ENCODE assay signal across 36 mouse cellular contexts in the genomic region with DNA sequence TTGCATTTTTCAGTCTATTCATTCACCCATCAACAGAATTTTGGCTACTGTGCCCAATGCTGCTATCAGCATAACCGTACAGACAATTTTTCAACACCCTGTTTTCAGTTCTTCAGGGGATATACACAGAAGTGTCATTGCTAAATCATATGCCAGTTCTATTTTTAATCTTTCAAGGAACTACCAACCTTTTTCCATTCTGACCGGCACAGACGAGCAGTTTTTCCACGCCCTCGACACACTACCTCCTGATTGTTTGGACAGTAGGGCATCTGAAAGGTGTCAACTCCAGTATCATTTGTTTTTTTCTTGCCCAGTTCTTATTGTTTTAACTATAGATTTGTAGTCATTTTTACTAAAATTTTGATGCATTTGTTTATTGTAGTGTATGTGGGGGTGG.
"Had no signal": no experiment of that assay in that cellular context is flagged by ENCODE, and none has a peak within 500 bp of the region (broad histone marks: within the 10 kb centered on the region; RNA-seq: fewer than 3 reads in every experiment).

No protein-coding gene starts in this region.

- H3K9ac ChIP-seq: heart, embryonic 12.5 days; heart, embryonic 13.5 days; heart, embryonic 15.5 days; hindbrain, embryonic 12.5 days; hindbrain, embryonic 13.5 days; hindbrain, embryonic 14.5 days; hindbrain, embryonic 15.5 days; intestine, embryonic 15.5 days; kidney, embryonic 15.5 days had no signal

- DNase-seq: heart, postnatal 10 days; heart, postnatal 14 days; heart, postnatal 36 days; heart, postnatal 4 days; kidney, adult 11 months; kidney, adult 18-20 months; kidney, adult 2 months; kidney, adult 8-10 months; kidney, adult 9 months; kidney, postnatal 10 days; kidney, postnatal 14 days; kidney, postnatal 25 days; kidney, postnatal 36 days; kidney, postnatal 4 days; layer of hippocampus, adult 9-11 months; layer of hippocampus, postnatal 36 days had no signal

- H3K9me3 ChIP-seq: heart, embryonic 10.5 days; heart, embryonic 12.5 days; heart, embryonic 13.5 days; heart, embryonic 15.5 days; hindbrain, embryonic 10.5 days; hindbrain, embryonic 12.5 days; hindbrain, embryonic 13.5 days; hindbrain, embryonic 15.5 days; intestine, embryonic 15.5 days; kidney, embryonic 15.5 days had no signal

- H3K4me2 ChIP-seq: heart, embryonic 11.5 days; heart, embryonic 12.5 days; heart, embryonic 13.5 days; heart, embryonic 15.5 days; hindbrain, embryonic 12.5 days; hindbrain, embryonic 13.5 days; hindbrain, embryonic 14.5 days; hindbrain, embryonic 15.5 days; intestine, embryonic 15.5 days; kidney, embryonic 15.5 days had no signal

- ATAC-seq: hindbrain, embryonic 16.5 days; hindbrain, postnatal 0 days; inflammation-experienced regulatory T-cells, adult 6 months; intestine, embryonic 15.5 days; intestine, embryonic 16.5 days; intestine, postnatal 0 days had no signal

- H3K4me3 ChIP-seq: heart, embryonic 10.5 days; heart, embryonic 12.5 days; heart, embryonic 13.5 days; heart, embryonic 15.5 days; hindbrain, embryonic 10.5 days; hindbrain, embryonic 12.5 days; hindbrain, embryonic 13.5 days; hindbrain, embryonic 15.5 days; intestine, embryonic 15.5 days; kidney, embryonic 15.5 days; layer of hippocampus, adult 2 months; left cerebral cortex, adult 2 months had no signal

- H3K27me3 ChIP-seq: heart, embryonic 12.5 days; heart, embryonic 13.5 days; heart, embryonic 15.5 days; hindbrain, embryonic 13.5 days; hindbrain, embryonic 15.5 days; intestine, embryonic 15.5 days; kidney, embryonic 15.5 days had no signal

- H3K27ac ChIP-seq: heart, embryonic 10.5 days; heart, embryonic 13.5 days; heart, embryonic 15.5 days; hindbrain, embryonic 10.5 days; hindbrain, embryonic 12.5 days; hindbrain, embryonic 13.5 days; hindbrain, embryonic 14.5 days; hindbrain, embryonic 15.5 days; hindbrain, postnatal 0 days; kidney, embryonic 15.5 days; kidney, postnatal 0 days; layer of hippocampus, adult 2 months; left cerebral cortex, adult 2 months had no signal

- H3K4me1 ChIP-seq: hindbrain, embryonic 15.5 days had no signal

- H3K36me3 ChIP-seq: heart, embryonic 10.5 days; heart, embryonic 12.5 days; heart, embryonic 13.5 days; heart, embryonic 15.5 days; hindbrain, embryonic 10.5 days; hindbrain, embryonic 12.5 days; hindbrain, embryonic 13.5 days; hindbrain, embryonic 15.5 days; intestine, embryonic 15.5 days; kidney, embryonic 15.5 days had no signal
